Mouse (Mus musculus): ENCODE data around the gene Wdr48. TPM values are rescaled to one million over a fixed set of nuclear protein-coding genes. Genes with fewer than 3 reads are reported as not detected.

Gene Wdr48
- polyA plus RNA-seq (2015; fragmentation: Nextera tagmentation; extraction: Ambion mirVana) = 50.9 and 53.4 TPM in 2 replicates

DNA sequence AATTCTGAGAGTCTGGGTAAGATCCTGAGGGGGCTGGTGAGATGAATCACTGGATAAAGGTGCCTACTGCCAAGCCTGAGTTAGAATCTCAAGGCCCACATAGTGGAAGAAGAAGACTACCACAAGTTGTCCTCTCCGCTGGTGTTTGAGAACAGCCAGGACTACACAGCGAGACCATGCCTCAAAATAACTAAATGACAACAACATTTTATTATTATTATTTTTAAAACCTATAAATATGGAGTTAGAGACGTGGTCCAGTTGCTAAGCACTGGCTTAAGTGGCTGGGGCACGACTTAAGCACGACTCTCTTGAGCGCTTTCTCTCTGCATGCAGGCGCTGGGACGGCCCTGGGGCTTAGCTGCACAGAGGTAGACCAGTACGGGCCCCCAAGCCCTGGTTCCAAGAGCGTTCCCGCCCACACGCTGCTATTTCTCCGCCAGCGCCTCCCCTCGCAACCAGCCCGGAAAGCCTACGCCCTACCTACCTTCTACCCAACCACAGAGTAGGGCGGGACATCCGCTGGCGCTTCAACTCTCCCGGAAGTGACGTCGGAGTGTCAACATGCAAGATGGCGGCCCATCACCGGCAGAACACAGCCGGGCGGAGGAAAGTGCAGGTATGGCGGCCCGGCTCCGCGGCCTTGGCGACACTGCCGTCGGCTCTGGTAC is at the start of gene Wdr48:
Gene Wdr48 (plus strand): TSS at position 540 of the 671 bp plus-strand sequence.
- 2% methylated on average over 34 of the region's 34 CpGs for WGBS
- peak within 1 kb of the TSS; percentile 97 for H3K4me3 ChIP-seq (ENCODE audit: low read length)
- peak; percentile 100 for ATAC-seq (ENCODE audit: low read depth)

DNA sequence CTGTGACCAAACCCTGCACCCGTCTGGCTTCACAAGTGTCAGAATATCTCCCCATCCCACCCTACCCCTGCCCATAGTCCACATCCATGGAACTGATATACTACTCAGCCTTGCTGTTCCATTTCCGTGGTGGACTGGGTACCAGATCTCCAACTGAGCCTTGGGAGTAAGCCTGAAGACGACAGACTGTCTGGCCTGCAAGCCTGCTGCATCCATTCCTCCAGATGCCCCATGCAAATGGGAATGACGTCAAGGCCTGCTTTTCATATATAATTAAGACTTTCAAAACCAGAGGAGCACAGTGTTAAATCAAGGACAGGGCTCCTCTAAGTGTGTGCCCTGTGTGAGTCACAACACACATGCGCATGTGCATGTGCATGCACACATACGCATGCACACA is 47.5 kb upstream of the Wdr48 start:
- H3K9me3 ChIP-seq (ENCODE audit: control insufficient read depth, low read length) = no peaks in the 10 kb centered on the region
- H3K27ac ChIP-seq (ENCODE audit: low read length) = no peak overlapping the region
- no peak for ATAC-seq (ENCODE audit: low read depth)
- no peaks in the 10 kb centered on the region for H3K4me1 ChIP-seq (replicated peaks; ENCODE audit: control insufficient read depth, insufficient read depth, low read length)
- H3K9ac ChIP-seq (ENCODE audit: low read length) = no peak overlapping the region
- 75% methylated on average over 6 of the region's 6 CpGs for WGBS
- H3K27me3 ChIP-seq (ENCODE audit: control insufficient read depth, insufficient read depth, low read depth, low read length) = no peaks in the 10 kb centered on the region
- H3K36me3 ChIP-seq (ENCODE audit: control insufficient read depth, insufficient read depth, low read length) = no peaks in the 10 kb centered on the region
- no peak overlapping the region for H3K4me3 ChIP-seq (ENCODE audit: low read length)
- no peak overlapping the region for H3K4me2 ChIP-seq (ENCODE audit: low read depth, low read length)

More for the DNA sequence above, at the start of gene Wdr48:
- Histone ChIP-seq H3K9me3 (ENCODE audit: control insufficient read depth, low read length) (no peaks in the 10 kb centered on the region), H3K9ac (ENCODE audit: low read length) (peak within 1 kb of the TSS; percentile 89), H3K27me3 (ENCODE audit: control insufficient read depth, insufficient read depth, low read depth, low read length) (no peaks in the 10 kb centered on the region), H3K4me1 (replicated peaks; ENCODE audit: control insufficient read depth, insufficient read depth, low read length) (peaks cover 14% of the 10 kb centered on the region), H3K36me3 (ENCODE audit: control insufficient read depth, insufficient read depth, low read length) (no peaks in the 10 kb centered on the region), H3K27ac (ENCODE audit: low read length) (peak within 1 kb of the TSS; percentile 80), H3K4me2 (ENCODE audit: low read depth, low read length) (peak within 1 kb of the TSS; percentile 93)

DNA sequence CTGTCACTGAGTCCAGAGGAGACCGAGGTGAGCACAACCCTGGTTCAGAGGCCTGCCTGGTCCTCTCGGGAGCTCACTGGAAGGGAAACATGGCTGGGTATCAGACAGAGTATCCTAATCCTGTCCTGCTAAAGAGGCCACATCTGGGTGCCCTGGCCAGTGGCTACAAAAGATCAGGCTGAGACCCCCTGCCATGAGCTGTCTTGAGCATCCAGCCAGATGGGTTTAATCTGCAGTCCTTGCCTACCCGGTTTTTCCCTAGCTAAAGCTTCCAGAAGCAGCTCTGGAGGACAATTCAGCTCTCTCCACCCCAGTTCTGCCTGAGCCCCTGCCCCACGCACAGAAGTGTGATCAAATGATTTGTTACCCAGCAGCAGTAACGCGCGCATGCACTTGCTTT is 46.0 kb upstream of the Wdr48 start:
- no peak for ATAC-seq (ENCODE audit: low read depth)
- Histone ChIP-seq H3K4me3 (ENCODE audit: low read length) (no peak overlapping the region), H3K9ac (ENCODE audit: low read length) (no peak overlapping the region), H3K27ac (ENCODE audit: low read length) (no peak overlapping the region), H3K9me3 (ENCODE audit: control insufficient read depth, low read length) (no peaks in the 10 kb centered on the region; the same call in 1 of the 2 replicates), H3K27me3 (ENCODE audit: control insufficient read depth, insufficient read depth, low read depth, low read length) (no peaks in the 10 kb centered on the region), H3K4me1 (replicated peaks; ENCODE audit: control insufficient read depth, insufficient read depth, low read length) (no peaks in the 10 kb centered on the region), H3K4me2 (ENCODE audit: low read depth, low read length) (no peak overlapping the region), H3K36me3 (ENCODE audit: control insufficient read depth, insufficient read depth, low read length) (no peaks in the 10 kb centered on the region)
- WGBS = 44% methylated on average over 7 of the region's 7 CpGs

DNA sequence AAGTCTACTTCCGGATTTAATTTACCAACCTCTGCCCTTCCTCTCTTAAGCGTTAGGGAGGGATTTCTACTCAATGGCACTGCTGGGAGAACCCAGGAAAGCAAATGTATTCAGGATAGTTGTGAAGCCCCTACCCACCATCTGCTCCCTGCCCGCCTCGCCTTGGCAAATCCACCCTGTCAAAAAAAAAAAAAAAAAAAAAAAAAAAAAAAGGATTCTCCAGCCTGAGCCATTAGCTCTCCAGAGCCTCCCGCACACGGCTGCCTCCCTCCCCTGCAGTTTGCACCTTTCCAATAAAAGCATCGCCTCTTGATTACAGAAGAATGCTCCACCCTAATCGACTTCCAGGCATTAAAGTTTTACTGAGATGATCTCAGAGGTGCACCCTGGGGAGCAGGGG is 45.5 kb upstream of the Wdr48 start:
- Histone ChIP-seq H3K27me3 (ENCODE audit: control insufficient read depth, insufficient read depth, low read depth, low read length) (no peaks in the 10 kb centered on the region), H3K4me3 (ENCODE audit: low read length) (no peak overlapping the region), H3K27ac (ENCODE audit: low read length) (no peak overlapping the region), H3K36me3 (ENCODE audit: control insufficient read depth, insufficient read depth, low read length) (no peaks in the 10 kb centered on the region), H3K9me3 (ENCODE audit: control insufficient read depth, low read length) (no peaks in the 10 kb centered on the region; the same call in 1 of the 2 replicates), H3K4me1 (replicated peaks; ENCODE audit: control insufficient read depth, insufficient read depth, low read length) (no peaks in the 10 kb centered on the region), H3K4me2 (ENCODE audit: low read depth, low read length) (no peak overlapping the region), H3K9ac (ENCODE audit: low read length) (no peak overlapping the region)
- ATAC-seq (ENCODE audit: low read depth) = no peak
- WGBS = 19% methylated on average over 8 of the region's 8 CpGs

DNA sequence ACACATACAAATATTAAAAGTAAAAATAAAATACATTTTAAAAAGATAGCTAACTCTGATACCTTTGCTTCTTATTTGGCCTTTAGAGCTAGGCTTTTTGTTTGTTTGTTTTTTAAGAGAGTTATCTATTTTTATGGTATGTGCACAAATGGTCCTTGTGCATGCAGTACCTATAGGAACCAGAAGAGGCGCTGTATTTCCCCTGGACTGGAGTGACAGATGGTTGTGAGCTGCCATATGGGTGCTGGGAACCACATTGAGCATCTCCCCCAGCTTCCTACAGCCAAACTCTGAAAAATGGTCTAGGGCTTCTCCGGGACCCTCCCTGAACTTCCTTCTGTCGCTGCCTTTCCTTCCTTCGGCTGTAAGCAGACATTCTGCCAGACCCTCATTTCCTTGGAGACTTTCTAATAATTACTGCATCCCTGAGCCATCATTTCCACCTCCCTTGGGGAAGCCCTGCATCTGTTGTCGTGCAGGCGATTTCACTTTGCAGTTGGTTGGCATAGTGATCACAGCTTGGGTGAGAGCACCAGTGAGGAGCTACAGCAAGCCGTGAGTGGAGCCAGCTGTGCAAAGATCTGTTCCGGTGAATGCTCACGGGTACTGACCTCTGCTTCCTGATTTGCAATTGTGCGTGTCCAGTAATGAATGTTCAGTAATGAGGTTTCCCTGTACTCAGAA is 42.2 kb upstream of the Wdr48 start:
- Histone ChIP-seq H3K36me3 (ENCODE audit: control insufficient read depth, insufficient read depth, low read length) (no peaks in the 10 kb centered on the region), H3K9me3 (ENCODE audit: control insufficient read depth, low read length) (peaks cover 4% of the 10 kb centered on the region), H3K4me1 (replicated peaks; ENCODE audit: control insufficient read depth, insufficient read depth, low read length) (no peaks in the 10 kb centered on the region), H3K4me3 (ENCODE audit: low read length) (no peak overlapping the region), H3K4me2 (ENCODE audit: low read depth, low read length) (no peak overlapping the region), H3K9ac (ENCODE audit: low read length) (no peak overlapping the region), H3K27me3 (ENCODE audit: control insufficient read depth, insufficient read depth, low read depth, low read length) (no peaks in the 10 kb centered on the region), H3K27ac (ENCODE audit: low read length) (no peak overlapping the region)
- ATAC-seq (ENCODE audit: low read depth) = no peak
- WGBS = 69% methylated on average over 10 of the region's 10 CpGs

DNA sequence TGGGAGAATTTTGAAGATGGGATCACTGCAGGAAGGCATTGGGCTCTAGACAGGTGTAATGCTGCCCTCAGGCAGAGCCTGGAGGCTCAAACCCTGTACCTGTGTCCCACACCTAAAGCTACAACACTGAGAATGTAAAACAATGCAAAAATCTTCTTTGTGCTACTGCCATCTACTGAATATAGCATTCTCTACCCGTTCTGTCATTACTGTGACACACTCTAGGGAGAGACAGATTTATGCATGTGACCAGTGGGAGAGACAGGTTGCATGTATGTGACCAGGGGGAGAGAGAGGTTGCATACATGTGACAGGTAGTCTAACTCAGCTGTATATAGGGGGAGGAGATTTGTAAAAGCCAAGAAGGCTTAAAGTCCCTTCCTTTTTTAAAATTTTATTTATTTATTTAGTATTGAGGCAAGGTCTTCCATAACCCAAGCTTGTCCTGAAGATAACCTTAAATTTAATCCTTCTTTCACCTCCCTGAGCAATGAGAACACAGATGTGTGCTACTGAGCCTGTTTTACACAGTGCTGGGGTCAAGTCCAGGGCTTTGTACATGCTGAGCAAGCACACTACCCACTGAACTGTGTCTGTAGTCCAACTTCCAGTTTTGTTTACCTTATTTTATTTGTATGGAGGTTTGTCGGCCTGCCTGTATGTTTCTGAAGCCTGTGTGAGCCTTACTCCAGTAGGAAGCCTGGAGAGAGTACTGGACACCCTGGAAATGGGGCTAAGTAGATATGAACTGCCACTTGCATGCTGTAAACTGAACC is 41.4 kb upstream of the Wdr48 start:
- 59% methylated on average over 2 of the region's 2 CpGs for whole genome bisulfite sequencing
- H3K4me2 ChIP-seq (ENCODE audit: low read depth, low read length) = no peak overlapping the region
- H3K4me3 ChIP-seq (ENCODE audit: low read length) = no peak overlapping the region
- H3K9me3 ChIP-seq (ENCODE audit: control insufficient read depth, low read length) = peaks cover 4% of the 10 kb centered on the region
- no peaks in the 10 kb centered on the region for H3K4me1 ChIP-seq (replicated peaks; ENCODE audit: control insufficient read depth, insufficient read depth, low read length)
- H3K27me3 ChIP-seq (ENCODE audit: control insufficient read depth, insufficient read depth, low read depth, low read length) = no peaks in the 10 kb centered on the region
- H3K27ac ChIP-seq (ENCODE audit: low read length) = no peak overlapping the region
- ATAC-seq (ENCODE audit: low read depth) = no peak
- no peak overlapping the region for H3K9ac ChIP-seq (ENCODE audit: low read length)
- H3K36me3 ChIP-seq (ENCODE audit: control insufficient read depth, insufficient read depth, low read length) = no peaks in the 10 kb centered on the region

DNA sequence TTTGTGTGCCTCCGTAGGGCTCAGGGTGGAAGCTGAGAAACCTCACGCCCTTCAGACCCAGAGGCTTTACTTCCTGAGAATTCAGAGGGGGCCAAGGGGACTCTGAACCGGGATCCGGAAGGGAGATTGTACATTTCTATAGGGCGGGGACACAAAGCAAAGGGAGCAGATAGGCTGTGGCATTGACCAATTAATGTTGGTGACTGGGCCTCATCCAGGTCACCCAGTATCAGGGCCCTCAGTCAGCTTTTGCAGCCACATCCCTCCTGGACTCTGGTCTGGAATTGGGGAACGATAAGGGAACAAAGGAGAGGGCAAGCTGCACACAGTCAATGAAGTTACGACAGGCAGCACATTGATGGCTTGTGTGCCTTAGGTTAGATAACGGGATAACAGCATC is 40.5 kb upstream of the Wdr48 start:
- 52% methylated on average over 8 of the region's 8 CpGs for WGBS
- Histone ChIP-seq H3K4me1 (replicated peaks; ENCODE audit: control insufficient read depth, insufficient read depth, low read length) (no peaks in the 10 kb centered on the region), H3K4me2 (ENCODE audit: low read depth, low read length) (no peak overlapping the region), H3K9me3 (ENCODE audit: control insufficient read depth, low read length) (peaks cover 4% of the 10 kb centered on the region), H3K27me3 (ENCODE audit: control insufficient read depth, insufficient read depth, low read depth, low read length) (no peaks in the 10 kb centered on the region), H3K9ac (ENCODE audit: low read length) (no peak overlapping the region), H3K36me3 (ENCODE audit: control insufficient read depth, insufficient read depth, low read length) (no peaks in the 10 kb centered on the region), H3K27ac (ENCODE audit: low read length) (no peak overlapping the region), H3K4me3 (ENCODE audit: low read length) (no peak overlapping the region)
- no peak for ATAC-seq (ENCODE audit: low read depth)

DNA sequence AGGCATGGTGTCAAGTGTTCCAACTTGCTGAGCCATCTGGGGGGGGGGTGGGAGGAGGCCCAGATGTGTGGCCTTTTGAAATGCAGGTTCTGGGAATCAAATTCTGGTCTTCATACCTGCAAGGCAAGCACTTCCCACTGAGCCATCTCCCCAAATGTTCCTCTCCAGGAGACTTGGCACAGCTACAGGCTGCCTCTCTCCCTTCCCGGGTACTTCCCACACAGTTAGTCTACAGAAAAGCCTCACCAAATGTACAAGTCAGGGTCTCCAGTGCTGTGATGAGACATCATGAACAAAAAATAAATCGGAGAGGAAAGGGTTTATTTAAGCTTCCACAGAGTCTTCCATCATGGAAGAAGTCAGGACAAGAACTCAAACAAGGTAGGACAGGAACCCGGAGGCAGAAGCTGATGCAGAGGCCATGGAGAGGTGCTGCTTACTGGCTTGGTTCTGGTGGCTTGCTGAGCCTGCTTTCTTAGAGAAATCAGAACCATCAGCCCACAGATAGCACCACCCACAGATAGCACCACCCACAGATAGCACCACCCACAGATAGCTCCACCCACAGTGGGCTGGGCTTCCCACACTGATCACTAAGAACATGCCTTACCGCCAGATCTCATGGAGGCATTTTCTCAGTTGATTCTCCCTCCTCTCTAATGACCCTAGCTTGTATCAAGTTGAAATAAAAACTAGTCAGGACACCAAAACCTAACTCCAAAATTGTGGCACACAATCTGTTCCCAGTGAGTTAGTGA is 7.4 kb upstream of the Wdr48 start:
- no peak for ATAC-seq (ENCODE audit: low read depth)
- no peaks in the 10 kb centered on the region for H3K36me3 ChIP-seq (ENCODE audit: control insufficient read depth, insufficient read depth, low read length)

More for the DNA sequence above, 7.4 kb upstream of the Wdr48 start:
- Histone ChIP-seq H3K9me3 (ENCODE audit: control insufficient read depth, low read length) (no peaks in the 10 kb centered on the region), H3K4me3 (ENCODE audit: low read length) (no peak overlapping the region), H3K9ac (ENCODE audit: low read length) (no peak overlapping the region), H3K4me2 (ENCODE audit: low read depth, low read length) (no peak overlapping the region), H3K4me1 (replicated peaks; ENCODE audit: control insufficient read depth, insufficient read depth, low read length) (no peaks in the 10 kb centered on the region), H3K27me3 (ENCODE audit: control insufficient read depth, insufficient read depth, low read depth, low read length) (no peaks in the 10 kb centered on the region), H3K27ac (ENCODE audit: low read length) (no peak overlapping the region)
- WGBS = 61% methylated on average over 4 of the region's 4 CpGs

All from lung, embryonic 16.5 days (tissue).